Mouse (Mus musculus) stomach, embryonic 16.5 days (tissue): ENCODE measurements around the gene Cpm. TPM values are rescaled to one million over a fixed set of nuclear protein-coding genes. Genes with fewer than 3 reads are reported as not detected.

Experiments used
- ATAC-seq: fragments of 200-750 bp; cut with Nextera tagmentation; 2 replicates; pipeline ENCODE4 v1.8.0; 2017; ENCODE audit warnings: moderate number of reproducible peaks, moderate TSS enrichment; ENCODE audit not compliant: insufficient read depth, low FRiP score
- H3K27ac ChIP-seq: fragments of 300-500 bp; sonication (generic); 2 replicates; pipeline ENCODE4 v1.5.1; 2014; ENCODE audit warnings: low read length
- H3K27me3 ChIP-seq: fragments of 300-500 bp; sonication (generic); 2 replicates; pipeline ENCODE4 v1.6.1; 2014; ENCODE audit warnings: low read length, control low read depth, mixed read lengths; ENCODE audit not compliant: control insufficient read depth, insufficient read depth
- H3K36me3 ChIP-seq: fragments of 300-500 bp; sonication (generic); 2 replicates; pipeline ENCODE4 v1.6.1; 2014; ENCODE audit warnings: low read length; ENCODE audit not compliant: control insufficient read depth, insufficient read depth
- H3K4me1 ChIP-seq: fragments of 300-500 bp; sonication (generic); 2 replicates; pipeline ENCODE4 v1.6.1; 2014; ENCODE audit warnings: low read length, control low read depth, mixed read lengths; ENCODE audit not compliant: control insufficient read depth, insufficient read depth
- H3K4me2 ChIP-seq: fragments of 300-500 bp; sonication (generic); 2 replicates; pipeline ENCODE4 v1.6.1; 2014; ENCODE audit warnings: low read depth, low read length, mixed read lengths
- H3K4me3 ChIP-seq: fragments of 300-500 bp; sonication (generic); replicated peaks from 2 replicates; pipeline ENCODE4 v1.5.1; 2014; ENCODE audit warnings: mild to moderate bottlenecking, low read length
- H3K9ac ChIP-seq: fragments of 300-500 bp; sonication (generic); 2 replicates; pipeline ENCODE4 v1.6.1; 2014; ENCODE audit warnings: low read length
- H3K9me3 ChIP-seq: fragments of 300-500 bp; sonication (generic); replicated peaks from 2 replicates; pipeline ENCODE4 v1.6.1; 2016; ENCODE audit warnings: low read length, control low read depth; ENCODE audit not compliant: control insufficient read depth
- WGBS: fragments of 180-500 bp; shearing (Covaris S2); extraction: QIAGEN DNeasy Blood & Tissue Kit; methylation state at CpG from one replicate; pipeline ENCODE4 v1.1.7; 2014; 5-methylcytosine and 5-hydroxymethylcytosine counted together
- polyA plus RNA-seq: library from polyadenylated mRNA; unstranded; fragments of >200 nt; fragmentation: Nextera tagmentation; extraction: Ambion mirVana; gene quantifications from 2 replicates; pipeline ENCODE4 v1.2.1, GENCODE M21; 2015

Gene Cpm
- polyA plus RNA-seq, 1 experiment from 2014 or later = 74.0 TPM

GRCm38 (mm10) chr10:117654576-117655123 lies 25.4 kb downstream of the Cpm start:
- Histone ChIP-seq H3K4me2 (no peak overlapping the region), H3K9me3 (no peaks in the 10 kb centered on the region), H3K27ac (no peak overlapping the region), H3K4me3 (no peak overlapping the region), H3K4me1 (no peaks in the 10 kb centered on the region), H3K36me3 (no peaks in the 10 kb centered on the region), H3K27me3 (no peaks in the 10 kb centered on the region), H3K9ac (no peak overlapping the region)
- no peak for ATAC-seq
- 78% methylated on average over 3 of the region's 3 CpGs for WGBS

GRCm38 (mm10) chr10:117655460-117655859 lies 26.2 kb downstream of the Cpm start:
- ATAC-seq = no peak
- WGBS = 81% methylated on average over 9 of the region's 9 CpGs
- Histone ChIP-seq H3K4me3 (no peak overlapping the region), H3K36me3 (no peaks in the 10 kb centered on the region), H3K4me1 (no peaks in the 10 kb centered on the region), H3K27me3 (no peaks in the 10 kb centered on the region), H3K9me3 (no peaks in the 10 kb centered on the region), H3K27ac (no peak overlapping the region), H3K4me2 (no peak overlapping the region), H3K9ac (no peak overlapping the region)

GRCm38 (mm10) chr10:117655908-117656661 lies 26.8 kb downstream of the Cpm start:
- H3K9me3 ChIP-seq = no peaks in the 10 kb centered on the region
- no peak overlapping the region for H3K4me3 ChIP-seq
- no peak overlapping the region for H3K27ac ChIP-seq
- no peak overlapping the region for H3K4me2 ChIP-seq
- H3K9ac ChIP-seq = no peak overlapping the region
- H3K4me1 ChIP-seq = no peaks in the 10 kb centered on the region
- no peaks in the 10 kb centered on the region for H3K36me3 ChIP-seq
- no peak for ATAC-seq
- 51% methylated on average over 7 of the region's 7 CpGs for WGBS
- H3K27me3 ChIP-seq = no peaks in the 10 kb centered on the region

- Histone ChIP-seq H3K9ac (no peak overlapping the region), H3K27ac (no peak overlapping the region), H3K9me3 (no peaks in the 10 kb centered on the region), H3K36me3 (no peaks in the 10 kb centered on the region), H3K4me2 (no peak overlapping the region), H3K4me1 (no peaks in the 10 kb centered on the region), H3K4me3 (no peak overlapping the region), H3K27me3 (no peaks in the 10 kb centered on the region)
- WGBS = 83% methylated on average over 6 of the region's 6 CpGs
- ATAC-seq = no peak
Observed at GRCm38 (mm10) chr10:117656662-117656962, 27.3 kb downstream of the Cpm start.

- ATAC-seq = no peak
- 73% methylated on average over 7 of the region's 7 CpGs for WGBS
- Histone ChIP-seq H3K27me3 (no peaks in the 10 kb centered on the region), H3K27ac (no peak overlapping the region), H3K9me3 (no peaks in the 10 kb centered on the region), H3K4me3 (no peak overlapping the region), H3K4me2 (no peak overlapping the region), H3K9ac (no peak overlapping the region), H3K36me3 (no peaks in the 10 kb centered on the region), H3K4me1 (no peaks in the 10 kb centered on the region)
Observed at GRCm38 (mm10) chr10:117656985-117657658, 27.8 kb downstream of the Cpm start.

- Histone ChIP-seq H3K4me2 (no peak overlapping the region), H3K27ac (no peak overlapping the region), H3K4me1 (peaks cover 3% of the 10 kb centered on the region; the same call in 1 of the 2 replicates), H3K36me3 (no peaks in the 10 kb centered on the region), H3K4me3 (no peak overlapping the region), H3K9ac (no peak overlapping the region), H3K27me3 (no peaks in the 10 kb centered on the region), H3K9me3 (no peaks in the 10 kb centered on the region)
- WGBS = 87% methylated on average over 3 of the region's 3 CpGs
- no peak for ATAC-seq
Observed at GRCm38 (mm10) chr10:117657659-117658306, 28.5 kb downstream of the Cpm start.

- Histone ChIP-seq H3K4me1 (peaks cover 7% of the 10 kb centered on the region; the same call in 1 of the 2 replicates), H3K27ac (no peak overlapping the region), H3K4me3 (no peak overlapping the region), H3K27me3 (no peaks in the 10 kb centered on the region), H3K9me3 (no peaks in the 10 kb centered on the region), H3K4me2 (no peak overlapping the region), H3K36me3 (no peaks in the 10 kb centered on the region), H3K9ac (no peak overlapping the region)
- WGBS = 93% methylated on average over 14 of the region's 14 CpGs
- ATAC-seq = no peak
Observed at GRCm38 (mm10) chr10:117658522-117659429, 29.5 kb downstream of the Cpm start.

GRCm38 (mm10) chr10:117659430-117659813 lies 30.1 kb downstream of the Cpm start:
- H3K4me3 ChIP-seq = no peak overlapping the region
- no peak overlapping the region for H3K27ac ChIP-seq
- no peaks in the 10 kb centered on the region for H3K27me3 ChIP-seq
- peaks cover 11% of the 10 kb centered on the region; the same call in 1 of the 2 replicates for H3K4me1 ChIP-seq
- no peaks in the 10 kb centered on the region for H3K9me3 ChIP-seq
- no peak overlapping the region for H3K9ac ChIP-seq
- no peak for ATAC-seq
- no peak overlapping the region for H3K4me2 ChIP-seq
- H3K36me3 ChIP-seq = no peaks in the 10 kb centered on the region
- WGBS = 70% methylated on average over 11 of the region's 11 CpGs
